Mouse (Mus musculus) C2C12 (cell line): ENCODE results near the gene Zfp408. TPM values are rescaled to one million over a fixed set of nuclear protein-coding genes. Genes with fewer than 3 reads are reported as not detected.

Experiments used
- H3K27me3 ChIP-seq: one replicate; pipeline ENCODE4 v1.6.1; 2011; ENCODE audit not compliant: control insufficient read depth, insufficient read depth, insufficient read length
- H3K36me3 ChIP-seq: one replicate; pipeline ENCODE4 v1.6.1; 2011; ENCODE audit not compliant: control insufficient read depth, insufficient read depth
- H3K4me3 ChIP-seq: one replicate; pipeline ENCODE4 v1.5.1; 2011; ENCODE audit warnings: mild to moderate bottlenecking, control low read depth; ENCODE audit not compliant: poor library complexity, insufficient read depth, severe bottlenecking
- H3K79me2 ChIP-seq: one replicate; pipeline ENCODE4 v1.6.1; 2011; ENCODE audit not compliant: control insufficient read depth, insufficient read depth
- H3K79me3 ChIP-seq: one replicate; pipeline ENCODE4 v1.6.1; 2011; ENCODE audit warnings: low read depth, control low read depth
- H3ac ChIP-seq: one replicate; pipeline ENCODE3; 2011; ENCODE audit warnings: low read depth; ENCODE audit not compliant: control insufficient read depth, insufficient read length
- CEBPB ChIP-seq: IDR thresholded peaks from one replicate; pipeline ENCODE4 v1.6.1; 2011; ENCODE audit warnings: low read depth, mild to moderate bottlenecking, control low read depth, moderate library complexity
- CTCF ChIP-seq: IDR thresholded peaks from one replicate; pipeline ENCODE4 v1.5.1; 2011; ENCODE audit not compliant: control insufficient read depth, insufficient read depth, insufficient read length
- FOSL1 ChIP-seq: IDR thresholded peaks from one replicate; pipeline ENCODE4 v1.8.0; 2011; ENCODE audit warnings: mild to moderate bottlenecking, low read length; ENCODE audit not compliant: poor library complexity, insufficient read depth, severe bottlenecking
- MAX ChIP-seq: IDR thresholded peaks from one replicate; pipeline ENCODE4 v1.6.1; 2011; ENCODE audit warnings: mild to moderate bottlenecking, control low read depth
- MYOD1 ChIP-seq: IDR thresholded peaks from one replicate; pipeline ENCODE4 v1.6.1; 2011; ENCODE audit warnings: low read depth; ENCODE audit not compliant: control insufficient read depth, insufficient read length
- MYOG ChIP-seq: IDR thresholded peaks from one replicate; pipeline ENCODE4 v1.6.1; 2011; ENCODE audit not compliant: control insufficient read depth, insufficient read length; ENCODE audit errors: extremely low read depth
- USF1 ChIP-seq: IDR thresholded peaks from one replicate; pipeline ENCODE4 v1.6.1; 2011; ENCODE audit warnings: low read depth, mild to moderate bottlenecking, control low read depth, moderate library complexity
- polyA plus RNA-seq: library from polyadenylated mRNA; unstranded; fragments of >200 nt; fragmentation: generic; extraction: Trizol; gene quantifications from one replicate; pipeline ENCODE4 v1.2.1, GENCODE M21; 2012; ENCODE audit warnings: missing spikeins

Gene Zfp408
- polyA plus RNA-seq, 1 experiment, result 7.4 TPM

DNA sequence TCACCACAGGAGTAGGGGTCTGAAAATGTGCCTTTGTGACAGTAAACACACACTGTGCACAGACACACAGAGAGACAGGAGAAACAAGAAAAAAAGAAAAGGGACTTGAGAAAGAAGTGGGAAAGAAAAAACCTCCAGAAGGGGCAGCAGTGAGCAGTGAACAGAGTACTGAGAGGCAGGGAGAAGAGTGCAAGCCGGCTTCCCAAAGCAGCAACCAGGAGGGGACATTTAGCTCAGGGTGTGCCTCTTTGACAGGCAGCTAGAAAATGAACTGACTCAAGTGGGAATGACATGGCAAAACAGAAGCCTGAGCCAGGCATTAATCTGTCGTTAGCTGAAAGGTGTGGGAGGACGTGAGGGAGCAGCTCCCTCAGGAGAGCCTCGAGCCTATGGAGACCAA lies 33.3 kb upstream of the Zfp408 start:
- no peaks in the 10 kb centered on the region for H3K79me3 ChIP-seq
- H3K79me2 ChIP-seq, result no peaks in the 10 kb centered on the region
- no peak overlapping the region for H3K4me3 ChIP-seq
- no peak overlapping the region for H3ac ChIP-seq
- H3K27me3 ChIP-seq, result no peaks in the 10 kb centered on the region
- peaks cover 20% of the 10 kb centered on the region for H3K36me3 ChIP-seq
- TF ChIP-seq CEBPB (no peak), CTCF (no peak), MAX (no peak), MYOD1 (no peak), FOSL1 (no peak), USF1 (no peak), MYOG (no peak)

DNA sequence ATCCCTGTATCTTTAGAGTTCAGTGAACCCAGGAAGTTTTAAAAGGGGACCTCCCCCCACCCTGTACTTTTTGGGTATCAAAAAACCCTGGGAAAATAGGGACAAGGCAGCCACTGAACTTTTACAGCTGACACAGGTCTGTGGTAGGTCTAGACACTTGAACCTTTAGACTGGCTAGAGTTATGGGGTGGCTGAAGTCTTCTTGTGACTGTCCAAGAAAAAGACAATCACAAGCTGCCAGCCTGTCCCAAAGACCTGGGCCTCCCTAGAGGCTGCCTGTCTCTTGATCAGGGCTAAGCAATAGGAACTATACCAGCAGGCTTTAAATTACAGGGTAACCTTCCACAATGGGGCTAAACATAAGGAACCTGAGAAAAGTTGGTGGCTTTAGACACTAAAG lies 27.4 kb upstream of the Zfp408 start:
- no peaks in the 10 kb centered on the region for H3K27me3 ChIP-seq
- no peak overlapping the region for H3K4me3 ChIP-seq
- H3K79me2 ChIP-seq, result no peaks in the 10 kb centered on the region
- no peaks in the 10 kb centered on the region for H3K79me3 ChIP-seq
- no peak for TF ChIP-seq MYOG
- no peak for TF ChIP-seq USF1
- TF ChIP-seq FOSL1, result no peak
- TF ChIP-seq CTCF, result no peak
- no peak for TF ChIP-seq MYOD1
- no peak for TF ChIP-seq CEBPB
- TF ChIP-seq MAX, result no peak
- H3K36me3 ChIP-seq, result peaks cover 57% of the 10 kb centered on the region
- H3ac ChIP-seq, result no peak overlapping the region

- TF ChIP-seq FOSL1 (no peak), CEBPB (no peak), MYOG (no peak)
Measured at GRCm38 (mm10) chr2:91676420-91676819, 26.8 kb upstream of the Zfp408 start.

GRCm38 (mm10) chr2:91674895-91675294 lies 25.3 kb upstream of the Zfp408 start:
- TF ChIP-seq CEBPB (no peak), MYOG (no peak), USF1 (no peak), MYOD1 (no peak)
- Histone ChIP-seq H3K4me3 (no peak overlapping the region), H3K27me3 (no peaks in the 10 kb centered on the region), H3K79me2 (no peaks in the 10 kb centered on the region), H3ac (no peak overlapping the region), H3K36me3 (peaks cover 69% of the 10 kb centered on the region), H3K79me3 (no peaks in the 10 kb centered on the region)

More at GRCm38 (mm10) chr2:91676420-91676819, 26.8 kb upstream of the Zfp408 start:
- Histone ChIP-seq H3K79me2 (no peaks in the 10 kb centered on the region), H3K4me3 (no peak overlapping the region), H3ac (no peak overlapping the region), H3K27me3 (no peaks in the 10 kb centered on the region), H3K79me3 (no peaks in the 10 kb centered on the region), H3K36me3 (peaks cover 63% of the 10 kb centered on the region)

- no peaks in the 10 kb centered on the region for H3K79me2 ChIP-seq
- TF ChIP-seq CTCF (no peak), MYOG (no peak), MAX (no peak), USF1 (no peak), MYOD1 (no peak), CEBPB (no peak), FOSL1 (no peak)
- no peak overlapping the region for H3ac ChIP-seq
- H3K36me3 ChIP-seq, result peaks cover 79% of the 10 kb centered on the region
- H3K27me3 ChIP-seq, result no peaks in the 10 kb centered on the region
- H3K79me3 ChIP-seq, result no peaks in the 10 kb centered on the region
- H3K4me3 ChIP-seq, result no peak overlapping the region
Measured at GRCm38 (mm10) chr2:91673587-91673986, 24.0 kb upstream of the Zfp408 start.

DNA sequence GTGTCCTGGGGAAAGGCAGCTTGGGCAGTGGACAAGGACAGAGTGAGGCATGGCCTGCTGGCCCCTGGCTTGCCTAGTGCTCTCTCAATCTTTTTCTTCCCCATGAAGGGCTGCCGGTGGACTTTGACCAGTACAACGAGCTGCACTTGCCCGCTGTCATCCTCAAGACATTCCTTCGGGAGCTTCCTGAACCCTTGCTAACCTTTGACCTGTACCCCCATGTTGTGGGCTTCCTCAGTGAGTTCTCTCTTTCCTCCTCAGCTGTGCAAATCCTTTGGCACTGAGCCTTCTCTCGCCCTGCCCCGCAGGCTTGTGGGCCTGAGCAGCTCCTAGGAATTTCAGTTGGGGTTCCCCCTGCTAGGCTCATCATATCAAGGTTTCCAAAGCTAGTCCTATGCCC lies 20.4 kb upstream of the Zfp408 start:
- no peaks in the 10 kb centered on the region for H3K79me2 ChIP-seq
- peaks cover 78% of the 10 kb centered on the region for H3K36me3 ChIP-seq
- TF ChIP-seq MAX (no peak), CEBPB (no peak), CTCF (no peak), USF1 (no peak), MYOG (no peak), MYOD1 (no peak), FOSL1 (no peak)
- H3ac ChIP-seq, result no peak overlapping the region
- no peaks in the 10 kb centered on the region for H3K79me3 ChIP-seq
- no peak overlapping the region for H3K4me3 ChIP-seq
- H3K27me3 ChIP-seq, result no peaks in the 10 kb centered on the region

GRCm38 (mm10) chr2:91669326-91669725 lies 19.7 kb upstream of the Zfp408 start:
- no peak for TF ChIP-seq MAX
- no peak for TF ChIP-seq USF1
- no peak for TF ChIP-seq FOSL1
- no peak for TF ChIP-seq CTCF
- TF ChIP-seq MYOD1, result no peak
- TF ChIP-seq CEBPB, result no peak
- H3K27me3 ChIP-seq, result no peaks in the 10 kb centered on the region
- peaks cover 79% of the 10 kb centered on the region for H3K36me3 ChIP-seq
- H3K79me2 ChIP-seq, result no peaks in the 10 kb centered on the region
- H3ac ChIP-seq, result no peak overlapping the region
- H3K4me3 ChIP-seq, result no peak overlapping the region
- H3K79me3 ChIP-seq, result no peaks in the 10 kb centered on the region
